Mouse (Mus musculus): ENCODE data around the gene Abcc1. TPM values are rescaled to one million over a fixed set of nuclear protein-coding genes. Genes with fewer than 3 reads are reported as not detected.

Abcc1 gene
- polyA plus RNA-seq, 1 experiment from 2014 or later, result 7.5 TPM

DNA sequence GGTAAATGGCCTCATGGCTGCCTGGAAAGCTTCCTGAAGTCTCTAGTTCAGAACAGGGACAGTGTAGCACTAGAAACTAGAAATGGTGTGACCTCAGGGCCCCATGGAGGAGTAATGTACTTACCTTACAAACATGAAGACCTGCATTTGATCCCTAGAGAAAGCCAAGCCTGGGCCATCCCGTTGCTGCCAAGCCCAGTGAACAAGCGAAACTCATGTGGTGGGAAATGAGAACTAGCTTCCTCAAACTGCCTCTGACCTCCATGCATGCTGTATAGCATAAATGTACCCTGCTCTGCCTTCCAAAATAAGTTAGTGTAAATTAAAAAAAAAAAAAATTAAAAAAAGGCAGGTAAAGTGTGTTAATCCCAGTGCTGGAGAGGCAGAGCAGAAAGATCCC lies 101.2 kb downstream of the Abcc1 start:
- Histone ChIP-seq H3K27me3 (ENCODE audit: control insufficient read depth, insufficient read depth, low read length) (no peaks in the 10 kb centered on the region), H3K9ac (ENCODE audit: low read length) (no peak overlapping the region), H3K4me2 (ENCODE audit: low read depth) (no peak overlapping the region), H3K27ac (ENCODE audit: low read depth, low read length) (no peak overlapping the region), H3K9me3 (ENCODE audit: control insufficient read depth, low read length) (no peaks in the 10 kb centered on the region), H3K36me3 (ENCODE audit: control insufficient read depth, insufficient read depth, low read length) (no peaks in the 10 kb centered on the region), H3K4me3 (ENCODE audit: low read depth, low read length) (no peak overlapping the region), H3K4me1 (ENCODE audit: control insufficient read depth, insufficient read depth, low read length) (no peaks in the 10 kb centered on the region)
- WGBS, result 98% methylated on average over 2 of the region's 2 CpGs
- no peak for ATAC-seq (ENCODE audit: insufficient read depth, low FRiP score, low TSS enrichment)
- no peak for DNase-seq (ENCODE audit: low spot score)

DNA sequence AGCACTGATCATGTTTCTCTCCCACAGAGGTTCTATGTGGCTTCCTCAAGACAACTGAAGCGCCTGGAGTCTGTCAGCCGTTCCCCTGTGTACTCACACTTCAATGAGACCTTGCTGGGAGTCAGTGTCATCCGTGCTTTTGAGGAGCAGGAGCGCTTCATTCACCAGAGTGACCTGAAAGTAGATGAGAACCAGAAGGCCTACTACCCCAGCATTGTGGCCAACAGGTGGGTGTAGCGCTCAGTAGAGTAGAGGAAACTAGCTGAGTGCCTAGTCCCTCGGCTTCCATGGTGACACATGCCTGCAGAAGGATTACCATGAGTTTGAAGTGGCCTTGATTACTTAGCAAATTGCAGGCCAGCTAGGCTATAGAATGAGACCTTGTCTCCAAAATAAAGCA lies 103.7 kb downstream of the Abcc1 start:
- WGBS, result 93% methylated on average over 6 of the region's 6 CpGs
- ATAC-seq (ENCODE audit: insufficient read depth, low FRiP score, low TSS enrichment), result no peak
- DNase-seq (ENCODE audit: low spot score), result no peak

DNA sequence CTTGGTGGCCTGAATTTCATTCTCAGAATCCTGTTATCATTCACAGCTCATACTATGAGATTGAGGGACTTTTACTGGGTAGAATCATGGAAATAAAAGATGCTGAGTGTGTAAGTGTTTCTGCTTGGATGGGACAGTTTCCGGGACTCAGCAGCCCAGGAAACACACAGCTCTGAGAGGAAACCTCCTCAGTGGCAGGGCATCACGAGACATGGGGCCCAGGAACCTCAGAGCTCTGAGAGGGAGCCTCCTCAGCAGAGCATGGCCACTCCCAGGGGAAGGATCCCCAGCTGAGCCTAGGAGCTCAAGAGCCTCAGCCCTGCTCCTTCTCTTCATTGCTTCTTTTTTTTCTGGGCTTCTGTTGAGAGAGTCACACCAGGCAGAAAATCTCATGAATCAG lies 107.0 kb downstream of the Abcc1 start:
- no peak overlapping the region for H3K4me3 ChIP-seq (ENCODE audit: low read depth, low read length)
- no peak overlapping the region for H3K27ac ChIP-seq (ENCODE audit: low read depth, low read length)
- H3K4me2 ChIP-seq (ENCODE audit: low read depth), result no peak overlapping the region
- 74% methylated on average over 2 of the region's 2 CpGs for WGBS
- H3K9me3 ChIP-seq (ENCODE audit: control insufficient read depth, low read length), result no peaks in the 10 kb centered on the region
- ATAC-seq (ENCODE audit: insufficient read depth, low FRiP score, low TSS enrichment) (no peak), DNase-seq (ENCODE audit: low spot score) (no peak)
- peaks cover 2% of the 10 kb centered on the region; the same call in 1 of the 2 replicates for H3K36me3 ChIP-seq (ENCODE audit: control insufficient read depth, insufficient read depth, low read length)
- H3K4me1 ChIP-seq (ENCODE audit: control insufficient read depth, insufficient read depth, low read length), result no peaks in the 10 kb centered on the region
- H3K9ac ChIP-seq (ENCODE audit: low read length), result no peak overlapping the region
- no peaks in the 10 kb centered on the region for H3K27me3 ChIP-seq (ENCODE audit: control insufficient read depth, insufficient read depth, low read length)

More for the DNA sequence above, 103.7 kb downstream of the Abcc1 start:
- no peak overlapping the region for H3K4me2 ChIP-seq (ENCODE audit: low read depth)
- H3K4me1 ChIP-seq (ENCODE audit: control insufficient read depth, insufficient read depth, low read length), result no peaks in the 10 kb centered on the region
- no peak overlapping the region for H3K9ac ChIP-seq (ENCODE audit: low read length)
- H3K27me3 ChIP-seq (ENCODE audit: control insufficient read depth, insufficient read depth, low read length), result no peaks in the 10 kb centered on the region
- no peak overlapping the region for H3K27ac ChIP-seq (ENCODE audit: low read depth, low read length)
- no peaks in the 10 kb centered on the region for H3K36me3 ChIP-seq (ENCODE audit: control insufficient read depth, insufficient read depth, low read length)
- H3K4me3 ChIP-seq (ENCODE audit: low read depth, low read length), result no peak overlapping the region
- H3K9me3 ChIP-seq (ENCODE audit: control insufficient read depth, low read length), result no peaks in the 10 kb centered on the region

DNA sequence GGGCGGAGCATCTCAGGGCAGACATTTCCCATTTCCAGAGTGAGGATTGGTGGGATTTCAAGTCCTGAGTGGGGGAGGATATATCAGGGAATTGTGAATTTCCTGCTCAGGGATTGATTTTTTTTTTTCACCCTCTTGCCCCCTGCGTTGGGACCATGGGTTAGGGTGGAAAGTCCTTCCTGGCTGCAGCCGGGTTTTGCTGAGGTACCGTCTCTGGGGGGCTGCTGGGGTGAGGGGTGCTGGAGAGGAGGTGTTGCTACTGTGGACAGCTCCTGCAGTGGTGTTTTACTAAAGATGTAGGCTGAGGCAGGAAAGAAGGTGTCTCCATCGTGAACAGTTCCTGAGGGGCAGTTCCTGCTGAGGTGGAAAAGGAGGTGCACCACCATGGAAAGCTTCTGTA lies 107.5 kb downstream of the Abcc1 start:
- WGBS, result 93% methylated on average over 5 of the region's 5 CpGs
- no peak overlapping the region for H3K4me2 ChIP-seq (ENCODE audit: low read depth)

DNA sequence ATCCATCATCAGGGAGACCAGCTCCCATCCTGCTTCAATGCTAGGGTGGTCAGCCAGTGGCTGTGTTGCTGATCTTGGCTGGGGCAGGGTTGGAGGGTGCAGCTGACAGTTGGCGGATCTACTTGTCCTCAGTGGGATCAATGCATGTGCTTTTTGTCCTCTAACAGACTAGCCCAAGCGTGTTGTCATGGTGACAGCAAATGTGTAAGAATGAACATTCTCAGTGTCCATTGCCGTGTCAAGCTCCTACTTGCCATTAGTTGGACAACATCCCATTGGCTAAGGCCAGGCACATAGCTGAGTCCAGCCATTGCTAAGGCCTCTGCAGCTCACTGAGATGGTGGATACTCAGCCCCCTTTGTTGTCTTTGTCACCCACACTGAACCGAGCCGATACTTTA lies 110.8 kb downstream of the Abcc1 start:
- H3K27me3 ChIP-seq (ENCODE audit: control insufficient read depth, insufficient read depth, low read length), result no peaks in the 10 kb centered on the region
- WGBS, result 89% methylated on average over 5 of the region's 5 CpGs
- H3K4me3 ChIP-seq (ENCODE audit: low read depth, low read length), result no peak overlapping the region
- no peak for DNase-seq (ENCODE audit: low spot score)
- ATAC-seq (ENCODE audit: insufficient read depth, low FRiP score, low TSS enrichment), result no peak
- no peaks in the 10 kb centered on the region for H3K4me1 ChIP-seq (ENCODE audit: control insufficient read depth, insufficient read depth, low read length)
- H3K36me3 ChIP-seq (ENCODE audit: control insufficient read depth, insufficient read depth, low read length), result peaks cover 2% of the 10 kb centered on the region; the same call in 1 of the 2 replicates
- H3K9ac ChIP-seq (ENCODE audit: low read length), result no peak overlapping the region
- H3K4me2 ChIP-seq (ENCODE audit: low read depth), result no peak overlapping the region
- no peaks in the 10 kb centered on the region for H3K9me3 ChIP-seq (ENCODE audit: control insufficient read depth, low read length)
- no peak overlapping the region for H3K27ac ChIP-seq (ENCODE audit: low read depth, low read length)

More for the DNA sequence above, 107.5 kb downstream of the Abcc1 start:
- Histone ChIP-seq H3K9me3 (ENCODE audit: control insufficient read depth, low read length) (no peaks in the 10 kb centered on the region), H3K27me3 (ENCODE audit: control insufficient read depth, insufficient read depth, low read length) (no peaks in the 10 kb centered on the region), H3K36me3 (ENCODE audit: control insufficient read depth, insufficient read depth, low read length) (peaks cover 2% of the 10 kb centered on the region; the same call in 1 of the 2 replicates), H3K4me3 (ENCODE audit: low read depth, low read length) (no peak overlapping the region), H3K9ac (ENCODE audit: low read length) (no peak overlapping the region), H3K27ac (ENCODE audit: low read depth, low read length) (no peak overlapping the region), H3K4me1 (ENCODE audit: control insufficient read depth, insufficient read depth, low read length) (no peaks in the 10 kb centered on the region)
- no peak for ATAC-seq (ENCODE audit: insufficient read depth, low FRiP score, low TSS enrichment)
- no peak for DNase-seq (ENCODE audit: low spot score)

DNA sequence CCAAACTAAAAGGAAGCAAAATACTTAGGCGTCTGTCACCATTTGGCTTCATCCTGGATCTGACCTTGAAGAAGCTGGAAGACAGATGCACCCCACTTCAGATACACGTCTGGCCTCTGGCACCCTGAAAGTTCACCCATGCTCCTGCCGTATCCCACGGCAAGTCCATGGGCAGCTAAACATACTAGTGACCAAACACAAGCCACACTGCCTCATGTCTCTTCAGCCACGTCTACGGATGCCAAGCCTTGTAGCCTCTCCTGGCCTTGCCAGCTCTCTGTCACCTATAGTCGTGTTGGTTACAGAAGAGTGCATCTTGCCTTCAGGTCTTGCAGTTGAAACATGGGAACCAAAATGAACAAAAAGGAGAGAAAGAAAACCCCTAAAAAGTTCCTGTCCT lies 112.3 kb downstream of the Abcc1 start:
- Histone ChIP-seq H3K4me2 (ENCODE audit: low read depth) (no peak overlapping the region), H3K36me3 (ENCODE audit: control insufficient read depth, insufficient read depth, low read length) (peaks cover 2% of the 10 kb centered on the region; the same call in 1 of the 2 replicates), H3K4me3 (ENCODE audit: low read depth, low read length) (no peak overlapping the region), H3K27me3 (ENCODE audit: control insufficient read depth, insufficient read depth, low read length) (no peaks in the 10 kb centered on the region), H3K9me3 (ENCODE audit: control insufficient read depth, low read length) (no peaks in the 10 kb centered on the region), H3K4me1 (ENCODE audit: control insufficient read depth, insufficient read depth, low read length) (no peaks in the 10 kb centered on the region), H3K27ac (ENCODE audit: low read depth, low read length) (no peak overlapping the region), H3K9ac (ENCODE audit: low read length) (no peak overlapping the region)
- ATAC-seq (ENCODE audit: insufficient read depth, low FRiP score, low TSS enrichment), result no peak
- no peak for DNase-seq (ENCODE audit: low spot score)
- 93% methylated on average over 7 of the region's 7 CpGs for WGBS

DNA sequence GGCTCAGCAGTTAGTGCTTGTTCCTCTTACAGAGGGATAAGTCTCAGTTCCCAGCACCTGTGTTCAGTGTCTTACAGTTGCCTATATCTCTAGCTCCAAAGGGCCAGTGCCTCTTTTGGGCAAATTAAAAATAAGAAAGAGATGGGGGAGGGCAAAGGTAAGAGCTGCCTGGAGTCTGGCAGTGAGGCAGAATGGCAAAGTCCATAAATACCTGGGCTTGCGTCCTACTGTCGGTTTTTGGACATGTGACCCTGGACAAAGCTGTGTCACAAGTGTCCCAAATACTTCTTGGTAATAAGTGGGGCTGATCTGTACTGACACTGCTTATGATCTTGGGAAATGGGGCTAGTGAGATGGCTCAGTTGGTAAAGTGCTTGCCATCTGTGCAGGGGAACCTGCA lies 113.6 kb downstream of the Abcc1 start:
- ATAC-seq (ENCODE audit: insufficient read depth, low FRiP score, low TSS enrichment), result no peak
- Histone ChIP-seq H3K9me3 (ENCODE audit: control insufficient read depth, low read length) (no peaks in the 10 kb centered on the region), H3K27ac (ENCODE audit: low read depth, low read length) (no peak overlapping the region), H3K9ac (ENCODE audit: low read length) (no peak overlapping the region), H3K4me1 (ENCODE audit: control insufficient read depth, insufficient read depth, low read length) (no peaks in the 10 kb centered on the region), H3K4me3 (ENCODE audit: low read depth, low read length) (no peak overlapping the region), H3K27me3 (ENCODE audit: control insufficient read depth, insufficient read depth, low read length) (no peaks in the 10 kb centered on the region), H3K36me3 (ENCODE audit: control insufficient read depth, insufficient read depth, low read length) (peaks cover 2% of the 10 kb centered on the region; the same call in 1 of the 2 replicates), H3K4me2 (ENCODE audit: low read depth) (no peak overlapping the region)
- WGBS, result 97% methylated on average over 2 of the region's 2 CpGs
- DNase-seq (ENCODE audit: low spot score), result no peak

DNA sequence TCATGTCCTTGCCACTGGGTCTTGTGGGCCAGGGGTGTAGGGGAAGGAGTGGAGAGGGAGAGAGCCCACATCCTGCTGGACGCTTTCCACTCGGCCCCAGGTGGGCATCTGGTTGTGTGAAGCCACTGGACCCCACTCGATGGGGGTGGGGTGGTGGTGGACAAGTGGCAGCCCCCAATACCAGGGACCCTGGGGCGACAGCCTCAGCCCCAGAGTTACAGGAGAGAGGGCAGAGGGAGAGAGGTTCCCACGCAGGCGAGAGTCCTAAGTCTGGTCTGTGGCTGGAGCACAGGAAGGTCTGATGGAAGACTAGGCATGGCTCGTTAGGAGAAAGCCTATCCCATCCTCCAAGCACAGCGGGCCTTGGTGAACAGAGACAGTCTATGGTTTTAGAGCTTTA lies 114.7 kb downstream of the Abcc1 start:
- no peak overlapping the region for H3K27ac ChIP-seq (ENCODE audit: low read depth, low read length)
- no peak overlapping the region for H3K4me2 ChIP-seq (ENCODE audit: low read depth)
- WGBS, result 87% methylated on average over 8 of the region's 8 CpGs
- no peaks in the 10 kb centered on the region for H3K9me3 ChIP-seq (ENCODE audit: control insufficient read depth, low read length)
- H3K27me3 ChIP-seq (ENCODE audit: control insufficient read depth, insufficient read depth, low read length), result no peaks in the 10 kb centered on the region
- no peak overlapping the region for H3K4me3 ChIP-seq (ENCODE audit: low read depth, low read length)
- DNase-seq (ENCODE audit: low spot score) (no peak), ATAC-seq (ENCODE audit: insufficient read depth, low FRiP score, low TSS enrichment) (no peak)
- peaks cover 2% of the 10 kb centered on the region; the same call in 1 of the 2 replicates for H3K36me3 ChIP-seq (ENCODE audit: control insufficient read depth, insufficient read depth, low read length)
- no peaks in the 10 kb centered on the region for H3K4me1 ChIP-seq (ENCODE audit: control insufficient read depth, insufficient read depth, low read length)
- no peak overlapping the region for H3K9ac ChIP-seq (ENCODE audit: low read length)

DNA sequence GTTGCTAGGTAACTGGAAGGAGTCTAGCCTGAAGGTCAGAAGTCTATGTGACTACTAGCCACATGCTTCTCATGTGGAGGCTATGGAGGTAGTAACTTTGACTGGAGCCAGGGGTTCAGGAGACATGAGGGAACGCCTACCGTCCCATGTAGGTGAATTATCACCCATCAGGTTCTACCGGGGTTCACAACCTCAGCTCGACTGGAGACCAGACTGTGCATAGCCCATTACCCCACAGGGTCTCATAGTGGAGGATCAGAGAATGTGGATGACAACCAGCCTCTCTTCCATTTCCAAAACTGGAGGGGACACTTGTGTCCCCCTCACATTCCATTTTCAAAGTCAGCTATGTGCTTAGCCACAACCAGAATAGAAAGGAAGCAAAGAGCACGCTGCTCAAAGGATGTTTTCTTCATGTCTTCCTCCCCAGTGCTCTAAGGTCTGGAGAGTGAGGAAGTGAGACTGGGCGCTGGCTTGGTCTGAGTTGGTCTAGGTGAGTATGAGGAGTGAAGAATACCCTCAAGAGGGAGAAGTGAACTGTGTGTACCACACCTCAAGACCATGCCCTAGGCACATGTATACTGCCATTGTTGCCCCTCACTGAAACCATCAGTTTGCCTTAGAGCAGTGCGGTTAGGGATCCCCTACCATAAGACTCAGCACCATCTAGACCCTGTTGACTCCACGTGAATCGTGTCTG lies 115.5 kb downstream of the Abcc1 start:
- H3K27ac ChIP-seq (ENCODE audit: low read depth, low read length), result no peak overlapping the region
- H3K9ac ChIP-seq (ENCODE audit: low read length), result no peak overlapping the region
- no peaks in the 10 kb centered on the region for H3K27me3 ChIP-seq (ENCODE audit: control insufficient read depth, insufficient read depth, low read length)
- WGBS, result 92% methylated on average over 9 of the region's 9 CpGs
- no peak for DNase-seq (ENCODE audit: low spot score)
- peaks cover 2% of the 10 kb centered on the region; the same call in 1 of the 2 replicates for H3K36me3 ChIP-seq (ENCODE audit: control insufficient read depth, insufficient read depth, low read length)
- H3K4me1 ChIP-seq (ENCODE audit: control insufficient read depth, insufficient read depth, low read length), result no peaks in the 10 kb centered on the region
- ATAC-seq (ENCODE audit: insufficient read depth, low FRiP score, low TSS enrichment), result no peak
- H3K4me3 ChIP-seq (ENCODE audit: low read depth, low read length), result no peak overlapping the region
- no peaks in the 10 kb centered on the region for H3K9me3 ChIP-seq (ENCODE audit: control insufficient read depth, low read length)
- H3K4me2 ChIP-seq (ENCODE audit: low read depth), result no peak overlapping the region
